Mouse (Mus musculus): ENCODE data around the gene Ythdf1.
A peak's percentile ranks its signal among the peaks of the same experiment; 100 is the strongest.

The Ythdf1 gene

GRCm38 (mm10) chr2:180879365-180880067 is 41.2 kb downstream of the Ythdf1 start:
- no peak for DNase-seq (ENCODE audit: low read depth, low spot score)

GRCm38 (mm10) chr2:180870006-180870405 is 50.7 kb downstream of the Ythdf1 start:
- no peak for DNase-seq (ENCODE audit: low read depth, low spot score)

- peak; percentile 58 for DNase-seq (ENCODE audit: low read depth, low spot score)
Observed at GRCm38 (mm10) chr2:180861561-180861960, 59.2 kb downstream of the Ythdf1 start.

- no peak for DNase-seq (ENCODE audit: low read depth, low spot score)
Observed at GRCm38 (mm10) chr2:180857121-180857520, 63.6 kb downstream of the Ythdf1 start.

- peak; percentile 68 for DNase-seq (ENCODE audit: low read depth, low spot score)
Observed at GRCm38 (mm10) chr2:180855005-180855544, 65.7 kb downstream of the Ythdf1 start.
